In genomic region chr17:11949551-11950197, GRCm38 (mm10) we compare ENCODE assay signal across 16 mouse cellular contexts.
A peak's percentile ranks its signal among the peaks of the same experiment; 100 is the strongest.
DNase-seq lines count a peak whose midpoint lies in the region; ATAC-seq lines count a peak whose summit lies in the region.
"Had no signal": no experiment of that assay in that cellular context is flagged by ENCODE, and none has a peak within 500 bp of the region (broad histone marks: within the 10 kb centered on the region; RNA-seq: fewer than 3 reads in every experiment).

No protein-coding gene starts in this region.

- no peak overlapping the region for H3K4me2 ChIP-seq in forebrain, embryonic 14.5 days (ENCODE audit: low read length)
- no peak overlapping the region for H3K4me2 ChIP-seq in forebrain, embryonic 13.5 days
- peak overlapping the region; percentile 19 for H3K4me2 ChIP-seq in kidney, embryonic 15.5 days
- H3K4me2 ChIP-seq: embryonic facial prominence, embryonic 15.5 days; liver, embryonic 15.5 days had no signal

- no peaks in the 10 kb centered on the region for H3K36me3 ChIP-seq in forebrain, embryonic 14.5 days (ENCODE audit: control insufficient read depth, insufficient read depth, low read length)
- no peaks in the 10 kb centered on the region for H3K36me3 ChIP-seq in forebrain, embryonic 13.5 days (ENCODE audit: poor library complexity, severe bottlenecking)
- no peaks in the 10 kb centered on the region for H3K36me3 ChIP-seq in kidney, embryonic 15.5 days
- H3K36me3 ChIP-seq: embryonic facial prominence, embryonic 15.5 days; limb, embryonic 10.5 days; liver, embryonic 15.5 days had no signal

- H3K9ac ChIP-seq in forebrain, embryonic 14.5 days (ENCODE audit: low read length): no peak overlapping the region
- H3K9ac ChIP-seq in forebrain, embryonic 13.5 days: no peak overlapping the region
- no peak overlapping the region for H3K9ac ChIP-seq in kidney, embryonic 15.5 days
- H3K9ac ChIP-seq: embryonic facial prominence, embryonic 15.5 days; liver, embryonic 15.5 days had no signal

- H3K4me1 ChIP-seq in forebrain, embryonic 14.5 days (ENCODE audit: control insufficient read depth, insufficient read depth, low read length): no peaks in the 10 kb centered on the region
- peaks cover 10% of the 10 kb centered on the region; the same call in 1 of the 2 replicates for H3K4me1 ChIP-seq in forebrain, embryonic 13.5 days
- H3K4me1 ChIP-seq in kidney, embryonic 15.5 days: peaks cover 14% of the 10 kb centered on the region
- H3K4me1 ChIP-seq: embryonic facial prominence, embryonic 15.5 days; liver, embryonic 15.5 days had no signal

- H3K27ac ChIP-seq in forebrain, embryonic 14.5 days (ENCODE audit: low read depth, low read length): no peak overlapping the region
- H3K27ac ChIP-seq in forebrain, embryonic 13.5 days: no peak overlapping the region
- H3K27ac ChIP-seq in kidney, embryonic 15.5 days: no peak overlapping the region
- H3K27ac ChIP-seq: embryonic facial prominence, embryonic 15.5 days; limb, embryonic 10.5 days; liver, embryonic 15.5 days had no signal

- WGBS in forebrain, embryonic 14.5 days: 46% methylated on average over 10 of the region's 10 CpGs
- whole genome bisulfite sequencing in forebrain, embryonic 13.5 days: 49% methylated on average over 10 of the region's 10 CpGs
- 33% methylated on average over 10 of the region's 10 CpGs for WGBS in kidney, embryonic 15.5 days

- no peak overlapping the region for H3K4me3 ChIP-seq in forebrain, embryonic 14.5 days (ENCODE audit: low read depth, low read length)
- no peak overlapping the region for H3K4me3 ChIP-seq in forebrain, embryonic 13.5 days
- no peak overlapping the region for H3K4me3 ChIP-seq in kidney, embryonic 15.5 days (replicated peaks)
- H3K4me3 ChIP-seq: embryonic facial prominence, embryonic 15.5 days; limb, embryonic 10.5 days; liver, embryonic 15.5 days had no signal

- no peaks in the 10 kb centered on the region for H3K27me3 ChIP-seq in forebrain, embryonic 14.5 days (replicated peaks; ENCODE audit: control insufficient read depth, insufficient read depth, low read length)
- no peaks in the 10 kb centered on the region for H3K27me3 ChIP-seq in forebrain, embryonic 13.5 days
- no peaks in the 10 kb centered on the region for H3K27me3 ChIP-seq in kidney, embryonic 15.5 days
- H3K27me3 ChIP-seq: embryonic facial prominence, embryonic 15.5 days; liver, embryonic 15.5 days had no signal

- ATAC-seq in forebrain, embryonic 14.5 days: no peak
- no peak for ATAC-seq in forebrain, embryonic 13.5 days
- peak; percentile 49; the same call in 1 of the 2 replicates for ATAC-seq in kidney, embryonic 15.5 days (replicated peaks; ENCODE audit: low FRiP score)

- peak; percentile 58 for DNase-seq in forebrain, embryonic 14.5 days (ENCODE audit: low spot score)
- no peak for DNase-seq in kidney, adult 18-20 months
- DNase-seq in right cerebral cortex, adult 18-20 months: peak; percentile 71
- no peak for DNase-seq in right cerebral cortex, postnatal 4 days
- peak; percentile 28 for DNase-seq in right cerebral cortex, postnatal 25 days
- DNase-seq in ovary, adult 18-20 months (ENCODE audit: low spot score): no peak
- DNase-seq: adrenal gland, postnatal 10 days; heart, postnatal 36 days; kidney, adult 11 months; lung, postnatal 36 days; thymus, adult 2 months had no signal

- no peaks in the 10 kb centered on the region for H3K9me3 ChIP-seq in forebrain, embryonic 14.5 days (replicated peaks; ENCODE audit: control insufficient read depth, low read length)
- no peaks in the 10 kb centered on the region for H3K9me3 ChIP-seq in forebrain, embryonic 13.5 days (replicated peaks)
- H3K9me3 ChIP-seq in kidney, embryonic 15.5 days (replicated peaks): no peaks in the 10 kb centered on the region
- H3K9me3 ChIP-seq: embryonic facial prominence, embryonic 15.5 days; limb, embryonic 10.5 days; liver, embryonic 15.5 days had no signal

Comparison
In these comparisons a context has a peak if more than half of its experiments do, and no peak if none do; other contexts are left out.
1. DNase-seq: peak in forebrain, embryonic 14.5 days (single experiment), right cerebral cortex, adult 18-20 months (single experiment) and right cerebral cortex, postnatal 25 days (single experiment); none in kidney, adult 18-20 months (single experiment), right cerebral cortex, postnatal 4 days (single experiment) and ovary, adult 18-20 months (single experiment).